Mouse (Mus musculus): ENCODE measurements at regions not wholly inside any gene's neighbourhood (a gene's known extent, or its start where the extent isn't known, plus 50 kb on each side); places are given as distances from the start of the nearest gene placed in this dataset.

GRCm38 (mm10) chr16:29856545-29856944, 207.6 kb upstream of the Hes1 start:
- peaks cover 10% of the 10 kb centered on the region for H3K4me1 ChIP-seq (ENCODE audit: control insufficient read depth, insufficient read depth, low read length)
- H3K4me3 ChIP-seq (replicated peaks; ENCODE audit: low read length), result no peak overlapping the region
- no peak overlapping the region for H3K27ac ChIP-seq (replicated peaks; ENCODE audit: low read depth, low read length)
- no peaks in the 10 kb centered on the region for H3K9me3 ChIP-seq (ENCODE audit: control insufficient read depth, low read length)
- DNase-seq (ENCODE audit: low spot score) (no peak), ATAC-seq (ENCODE audit: low FRiP score, low read depth) (no peak)
- no peaks in the 10 kb centered on the region for H3K36me3 ChIP-seq (ENCODE audit: control insufficient read depth, insufficient read depth, low read length)
- no peak overlapping the region for H3K4me2 ChIP-seq (replicated peaks; ENCODE audit: low read depth, low read length, severe bottlenecking)
- 89% methylated on average over 1 of the region's 1 CpGs for WGBS
- H3K27me3 ChIP-seq (ENCODE audit: control insufficient read depth, insufficient read depth, low read length), result no peaks in the 10 kb centered on the region
- no peak overlapping the region for H3K9ac ChIP-seq (ENCODE audit: low read depth, low read length, severe bottlenecking)
- TF ChIP-seq POLR2A (IDR thresholded peaks at IDR 0.05; ENCODE audit: borderline replicate concordance, extremely low read depth, insufficient read depth, insufficient read length), result no peak

- no peak for TF ChIP-seq POLR2A (IDR thresholded peaks at IDR 0.05; ENCODE audit: borderline replicate concordance, extremely low read depth, insufficient read depth, insufficient read length)
- no peak overlapping the region for H3K4me2 ChIP-seq (replicated peaks; ENCODE audit: low read depth, low read length, severe bottlenecking)
- no peak overlapping the region for H3K4me3 ChIP-seq (replicated peaks; ENCODE audit: low read length)
- no peaks in the 10 kb centered on the region for H3K27me3 ChIP-seq (ENCODE audit: control insufficient read depth, insufficient read depth, low read length)
- no peaks in the 10 kb centered on the region for H3K36me3 ChIP-seq (ENCODE audit: control insufficient read depth, insufficient read depth, low read length)
- WGBS, result 81% methylated on average over 5 of the region's 5 CpGs
- ATAC-seq (ENCODE audit: low FRiP score, low read depth), result no peak
- peaks cover 12% of the 10 kb centered on the region for H3K4me1 ChIP-seq (ENCODE audit: control insufficient read depth, insufficient read depth, low read length)
- no peak overlapping the region for H3K27ac ChIP-seq (replicated peaks; ENCODE audit: low read depth, low read length)
- no peak for DNase-seq (ENCODE audit: low spot score)
- H3K9ac ChIP-seq (ENCODE audit: low read depth, low read length, severe bottlenecking), result no peak overlapping the region
- H3K9me3 ChIP-seq (ENCODE audit: control insufficient read depth, low read length), result no peaks in the 10 kb centered on the region
Observed at GRCm38 (mm10) chr16:29858645-29859044, 205.5 kb upstream of the Hes1 start.

- Histone ChIP-seq H3K4me3 (replicated peaks; ENCODE audit: low read length) (no peak overlapping the region), H3K4me1 (ENCODE audit: control insufficient read depth, insufficient read depth, low read length) (peaks cover 12% of the 10 kb centered on the region), H3K27ac (replicated peaks; ENCODE audit: low read depth, low read length) (no peak overlapping the region), H3K4me2 (replicated peaks; ENCODE audit: low read depth, low read length, severe bottlenecking) (no peak overlapping the region), H3K9ac (ENCODE audit: low read depth, low read length, severe bottlenecking) (no peak overlapping the region), H3K27me3 (ENCODE audit: control insufficient read depth, insufficient read depth, low read length) (no peaks in the 10 kb centered on the region), H3K9me3 (ENCODE audit: control insufficient read depth, low read length) (no peaks in the 10 kb centered on the region), H3K36me3 (ENCODE audit: control insufficient read depth, insufficient read depth, low read length) (no peaks in the 10 kb centered on the region)
- DNase-seq (ENCODE audit: low spot score) (no peak), ATAC-seq (ENCODE audit: low FRiP score, low read depth) (no peak)
- no peak for TF ChIP-seq POLR2A (IDR thresholded peaks at IDR 0.05; ENCODE audit: borderline replicate concordance, extremely low read depth, insufficient read depth, insufficient read length)
- WGBS, result 20% methylated on average over 6 of the region's 6 CpGs
Observed at GRCm38 (mm10) chr16:29860306-29860705, 203.9 kb upstream of the Hes1 start.

DNA sequence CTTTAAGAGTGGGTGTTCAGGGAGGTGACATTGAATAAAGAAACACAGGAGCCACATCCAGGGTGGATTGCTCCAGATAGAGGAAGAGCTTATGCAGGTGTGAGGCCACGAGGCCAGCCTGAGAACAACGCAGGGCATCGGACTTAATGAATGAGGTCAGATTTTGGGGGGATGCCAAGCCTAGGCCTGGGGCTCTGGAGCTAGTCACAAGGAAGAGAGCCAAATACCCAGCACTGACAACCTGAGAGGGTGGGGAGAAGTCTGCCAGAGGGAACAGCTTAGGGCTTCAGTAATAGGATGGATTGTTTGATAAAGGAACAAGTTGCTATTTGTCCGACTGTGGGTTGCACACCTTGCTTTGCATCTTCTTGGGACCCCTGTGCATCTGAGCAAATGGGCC, 203.1 kb upstream of the Hes1 start:
- DNase-seq (ENCODE audit: low spot score), result no peak
- TF ChIP-seq POLR2A (IDR thresholded peaks at IDR 0.05; ENCODE audit: borderline replicate concordance, extremely low read depth, insufficient read depth, insufficient read length), result no peak
- Histone ChIP-seq H3K4me3 (replicated peaks; ENCODE audit: low read length) (no peak overlapping the region), H3K27me3 (ENCODE audit: control insufficient read depth, insufficient read depth, low read length) (no peaks in the 10 kb centered on the region), H3K4me1 (ENCODE audit: control insufficient read depth, insufficient read depth, low read length) (peaks cover 12% of the 10 kb centered on the region), H3K9me3 (ENCODE audit: control insufficient read depth, low read length) (no peaks in the 10 kb centered on the region), H3K27ac (replicated peaks; ENCODE audit: low read depth, low read length) (0 out of 2 replicates have a peak overlapping the region, but pooled peaks have one; percentile 3), H3K9ac (ENCODE audit: low read depth, low read length, severe bottlenecking) (no peak overlapping the region), H3K36me3 (ENCODE audit: control insufficient read depth, insufficient read depth, low read length) (no peaks in the 10 kb centered on the region), H3K4me2 (replicated peaks; ENCODE audit: low read depth, low read length, severe bottlenecking) (no peak overlapping the region)
- 32% methylated on average over 4 of the region's 4 CpGs for WGBS
- ATAC-seq (ENCODE audit: low FRiP score, low read depth), result no peak

DNA sequence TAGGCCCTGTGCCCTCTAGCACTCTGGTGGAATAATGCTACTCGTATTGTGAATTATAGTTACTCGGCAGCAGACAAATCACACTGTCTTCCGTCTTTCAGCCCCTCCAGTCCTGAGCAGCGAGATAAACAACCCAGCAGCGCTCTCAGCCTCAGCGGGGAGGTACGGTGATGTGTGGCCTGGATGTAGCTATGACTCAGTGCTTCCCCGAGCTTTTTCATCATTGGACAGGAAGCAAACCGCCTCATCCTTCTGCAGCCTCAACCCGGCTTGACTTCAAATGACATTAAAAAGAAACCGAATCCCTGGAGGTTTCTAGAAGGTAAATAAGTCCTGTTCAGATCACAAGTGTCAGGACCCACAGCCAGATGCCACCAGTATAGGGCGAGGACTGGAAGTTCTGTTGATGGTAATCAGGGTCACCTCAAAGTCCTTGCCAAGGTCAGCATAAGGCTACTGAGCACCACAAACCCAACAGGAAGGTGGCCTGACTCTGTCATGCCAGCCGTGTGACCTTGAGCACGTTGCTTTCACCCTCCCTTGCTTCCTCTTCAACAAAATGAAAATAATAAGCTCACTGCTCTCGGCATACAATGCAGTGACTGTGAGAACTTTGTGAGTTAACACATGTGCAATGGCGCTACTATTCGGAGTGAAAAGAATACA, 199.0 kb upstream of the Hes1 start:
- WGBS, result 74% methylated on average over 17 of the region's 17 CpGs
- H3K27me3 ChIP-seq (ENCODE audit: control insufficient read depth, insufficient read depth, low read length), result no peaks in the 10 kb centered on the region
- H3K9me3 ChIP-seq (ENCODE audit: control insufficient read depth, low read length), result no peaks in the 10 kb centered on the region
- no peak overlapping the region for H3K4me3 ChIP-seq (replicated peaks; ENCODE audit: low read length)
- DNase-seq (ENCODE audit: low spot score), result no peak
- TF ChIP-seq POLR2A (IDR thresholded peaks at IDR 0.05; ENCODE audit: borderline replicate concordance, extremely low read depth, insufficient read depth, insufficient read length), result no peak
- no peak overlapping the region for H3K4me2 ChIP-seq (replicated peaks; ENCODE audit: low read depth, low read length, severe bottlenecking)
- no peak overlapping the region for H3K27ac ChIP-seq (replicated peaks; ENCODE audit: low read depth, low read length)
- peaks cover 15% of the 10 kb centered on the region for H3K4me1 ChIP-seq (ENCODE audit: control insufficient read depth, insufficient read depth, low read length)
- no peak for ATAC-seq (ENCODE audit: low FRiP score, low read depth)
- H3K9ac ChIP-seq (ENCODE audit: low read depth, low read length, severe bottlenecking), result no peak overlapping the region
- H3K36me3 ChIP-seq (ENCODE audit: control insufficient read depth, insufficient read depth, low read length), result no peaks in the 10 kb centered on the region
